Mouse (Mus musculus) stomach, postnatal 0 days (tissue): ENCODE measurements at regions not wholly inside any gene's neighbourhood (a gene's known extent, or its start where the extent isn't known, plus 50 kb on each side); places are given as distances from the start of the nearest gene placed in this dataset.

ENCODE experiments used
- CTCF ChIP-seq: IDR thresholded peaks from 2 replicates; pipeline ENCODE4 v1.5.1; 2016; ENCODE audit warnings: antibody characterized with exemption, low read depth, mild to moderate bottlenecking, moderate library complexity
- EP300 ChIP-seq: optimal IDR thresholded peaks from 2 replicates; pipeline ENCODE3; 2016; ENCODE audit warnings: antibody characterized with exemption

DNA sequence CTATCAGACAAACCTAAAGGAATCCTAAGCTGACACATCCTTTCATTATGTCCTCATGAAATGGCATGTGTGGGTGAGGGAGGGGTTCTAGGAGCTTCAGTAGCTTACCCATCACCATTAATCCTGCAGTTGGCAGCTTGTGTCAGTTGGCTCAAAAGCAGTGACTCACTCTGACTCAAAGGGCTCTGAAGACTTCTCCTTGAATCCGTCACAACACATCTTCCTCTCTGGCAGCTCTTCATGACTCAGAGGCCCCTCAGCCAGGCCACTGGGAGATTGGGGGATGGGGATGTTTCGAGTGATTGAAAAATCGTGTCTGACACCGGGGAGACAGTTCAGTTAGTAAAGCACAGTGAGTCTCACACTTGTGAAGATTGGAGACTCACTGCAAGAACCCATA, 90.2 kb upstream of the Irf2bp2 start:
- TF ChIP-seq CTCF (no peak), EP300 (no peak)
